Mouse (Mus musculus) cerebellum, adult 2 months (tissue): ENCODE results near the gene Nrip3.

Experiments
- CTCF ChIP-seq: fragments of 200-500 bp; IDR thresholded peaks from 2 replicates; pipeline ENCODE4 v1.5.1; 2011; ENCODE audit warnings: low read depth, mild to moderate bottlenecking, control low read depth, low read length, moderate library complexity, borderline replicate concordance; ENCODE audit not compliant: insufficient read depth
- POLR2A ChIP-seq: fragments of 200-500 bp; IDR thresholded peaks from 2 replicates; pipeline ENCODE4 v1.6.1; 2011; ENCODE audit warnings: low read length, control low read depth, borderline replicate concordance; ENCODE audit not compliant: insufficient read depth

- TF ChIP-seq POLR2A (no peak), CTCF (no peak)
These were observed 40.1 kb downstream of the Nrip3 start for GRCm38 (mm10) chr7:109741703-109742102.
